Mouse (Mus musculus) intestine, postnatal 0 days (tissue): ENCODE measurements around the gene Mlc1. TPM values are rescaled to one million over a fixed set of nuclear protein-coding genes. Genes with fewer than 3 reads are reported as not detected.
A peak's percentile ranks its signal among the peaks of the same experiment; 100 is the strongest.

Experiments
- ATAC-seq: fragments of 200-750 bp; cut with Nextera tagmentation; 2 replicates; pipeline ENCODE4 v1.8.0; 2017; ENCODE audit warnings: mild to moderate bottlenecking, moderate TSS enrichment, moderate library complexity
- H3K27ac ChIP-seq: fragments of 300-500 bp; sonication (generic); 2 replicates; pipeline ENCODE4 v1.5.1; 2014; ENCODE audit warnings: mild to moderate bottlenecking, low read depth, low read length, moderate library complexity
- H3K27me3 ChIP-seq: fragments of 300-500 bp; sonication (generic); replicated peaks from 2 replicates; pipeline ENCODE4 v1.6.1; 2014; ENCODE audit warnings: low read length, mixed read lengths; ENCODE audit not compliant: control insufficient read depth, insufficient read depth
- H3K36me3 ChIP-seq: fragments of 300-500 bp; sonication (generic); 2 replicates; pipeline ENCODE4 v1.6.1; 2014; ENCODE audit warnings: mild to moderate bottlenecking, moderate library complexity; ENCODE audit not compliant: control insufficient read depth, insufficient read depth
- H3K4me1 ChIP-seq: fragments of 300-500 bp; sonication (generic); replicated peaks from 2 replicates; pipeline ENCODE4 v1.6.1; 2014; ENCODE audit warnings: antibody characterized with exemption, low read length, mixed read lengths; ENCODE audit not compliant: control insufficient read depth, insufficient read depth
- H3K4me2 ChIP-seq: fragments of 300-500 bp; sonication (generic); replicated peaks from 2 replicates; pipeline ENCODE4 v1.6.1; 2014; ENCODE audit warnings: low read depth, mild to moderate bottlenecking, moderate library complexity
- H3K4me3 ChIP-seq: fragments of 300-500 bp; sonication (generic); 2 replicates; pipeline ENCODE4 v1.5.1; 2014; ENCODE audit warnings: low read depth, low read length
- H3K9ac ChIP-seq: fragments of 300-500 bp; sonication (generic); 2 replicates; pipeline ENCODE4 v1.6.1; 2014; ENCODE audit warnings: mild to moderate bottlenecking, low read depth, low read length
- H3K9me3 ChIP-seq: fragments of 300-500 bp; sonication (generic); 2 replicates; pipeline ENCODE4 v1.6.1; 2016; ENCODE audit warnings: mixed run types; ENCODE audit not compliant: control insufficient read depth
- CTCF ChIP-seq: sonication (generic); IDR thresholded peaks from 2 replicates; pipeline ENCODE4 v1.5.1; 2016; ENCODE audit warnings: low read depth, mild to moderate bottlenecking, control low read depth, antibody characterized with exemption, moderate library complexity
- WGBS: fragments of 180-500 bp; shearing (Covaris S2); extraction: QIAGEN DNeasy Blood & Tissue Kit; methylation state at CpG from one replicate; pipeline ENCODE4 v1.1.7; 2014; 5-methylcytosine and 5-hydroxymethylcytosine counted together
- polyA plus RNA-seq: library from polyadenylated mRNA; unstranded; fragments of >200 nt; fragmentation: Nextera tagmentation; extraction: Ambion mirVana; gene quantifications from 2 replicates; pipeline ENCODE4 v1.2.1, GENCODE M21; 2015

Mlc1 gene
- polyA plus RNA-seq, 1 experiment from 2014 or later, result not detected

DNA sequence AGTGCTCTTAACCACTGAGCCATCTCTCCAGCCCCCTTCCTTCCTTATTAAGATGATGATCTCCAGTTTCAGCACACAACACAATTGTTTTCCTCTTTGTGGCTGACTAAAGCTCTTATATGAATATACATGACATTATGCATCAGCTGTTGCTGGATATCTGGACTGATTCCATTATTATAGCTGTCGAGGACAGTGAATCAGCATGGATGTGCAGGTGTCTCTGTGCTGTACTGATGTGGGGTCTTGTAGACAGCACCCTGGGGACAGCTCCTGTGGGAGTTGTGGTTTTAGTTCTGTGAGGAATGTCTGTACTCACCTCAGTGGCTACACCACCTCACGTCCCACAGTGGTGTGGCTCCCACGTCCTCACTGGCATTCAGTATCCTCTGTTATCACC, 22.4 kb upstream of the Mlc1 start:
- no peaks in the 10 kb centered on the region for H3K36me3 ChIP-seq
- H3K4me2 ChIP-seq, result no peak overlapping the region
- no peaks in the 10 kb centered on the region for H3K9me3 ChIP-seq
- no peaks in the 10 kb centered on the region for H3K27me3 ChIP-seq
- TF ChIP-seq CTCF, result no peak
- no peak overlapping the region for H3K4me3 ChIP-seq
- H3K4me1 ChIP-seq, result no peaks in the 10 kb centered on the region
- no peak for ATAC-seq
- no peak overlapping the region for H3K27ac ChIP-seq
- no peak overlapping the region for H3K9ac ChIP-seq
- 66% methylated on average over 3 of the region's 3 CpGs for WGBS

- H3K36me3 ChIP-seq, result no peaks in the 10 kb centered on the region
- whole genome bisulfite sequencing, result 63% methylated on average over 2 of the region's 2 CpGs
- no peaks in the 10 kb centered on the region for H3K9me3 ChIP-seq
- TF ChIP-seq CTCF, result no peak
- no peak overlapping the region for H3K4me3 ChIP-seq
- no peak overlapping the region for H3K9ac ChIP-seq
- no peak overlapping the region for H3K4me2 ChIP-seq
- no peaks in the 10 kb centered on the region for H3K4me1 ChIP-seq
- H3K27ac ChIP-seq, result no peak overlapping the region
- ATAC-seq, result no peak
- no peaks in the 10 kb centered on the region for H3K27me3 ChIP-seq
Measured at GRCm38 (mm10) chr15:89000367-89000766, 21.6 kb upstream of the Mlc1 start.

- Histone ChIP-seq H3K9ac (no peak overlapping the region), H3K4me2 (no peak overlapping the region), H3K36me3 (no peaks in the 10 kb centered on the region), H3K4me3 (no peak overlapping the region), H3K4me1 (no peaks in the 10 kb centered on the region), H3K9me3 (no peaks in the 10 kb centered on the region), H3K27me3 (no peaks in the 10 kb centered on the region), H3K27ac (no peak overlapping the region)
- no peak for ATAC-seq
- WGBS, result 78% methylated on average over 2 of the region's 2 CpGs
- peak; percentile 57 for TF ChIP-seq CTCF
Measured at GRCm38 (mm10) chr15:88999124-88999523, 20.3 kb upstream of the Mlc1 start.

DNA sequence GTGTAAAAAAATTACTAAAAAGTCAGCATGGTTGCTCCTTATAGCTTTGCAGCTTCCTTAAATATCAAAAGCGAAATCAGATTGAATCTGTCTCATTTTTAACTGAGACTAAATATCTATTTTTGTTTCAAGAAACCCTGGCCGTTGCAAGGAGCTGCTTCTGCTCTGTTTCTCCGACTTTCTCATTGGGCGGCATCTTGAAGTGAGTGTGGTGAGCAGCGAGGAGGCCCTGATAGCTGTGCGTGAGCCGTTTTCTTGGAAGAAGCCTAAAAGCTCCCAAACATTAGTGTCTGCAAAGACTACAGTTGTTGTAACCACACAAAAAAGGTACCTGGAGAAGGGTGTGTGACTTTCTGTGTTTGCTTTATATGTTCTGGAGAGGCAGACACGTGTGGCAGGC, 19.8 kb upstream of the Mlc1 start:
- no peak for TF ChIP-seq CTCF
- Histone ChIP-seq H3K4me1 (no peaks in the 10 kb centered on the region), H3K9ac (no peak overlapping the region), H3K27me3 (no peaks in the 10 kb centered on the region), H3K9me3 (no peaks in the 10 kb centered on the region), H3K27ac (no peak overlapping the region), H3K4me2 (no peak overlapping the region), H3K36me3 (no peaks in the 10 kb centered on the region), H3K4me3 (no peak overlapping the region)
- WGBS, result 71% methylated on average over 8 of the region's 8 CpGs
- ATAC-seq, result no peak

GRCm38 (mm10) chr15:88989236-88989635, 10.4 kb upstream of the Mlc1 start:
- ATAC-seq, result no peak
- H3K27ac ChIP-seq, result no peak overlapping the region
- no peak overlapping the region for H3K9ac ChIP-seq
- no peak overlapping the region for H3K4me3 ChIP-seq
- no peaks in the 10 kb centered on the region for H3K4me1 ChIP-seq
- H3K36me3 ChIP-seq, result no peaks in the 10 kb centered on the region
- H3K27me3 ChIP-seq, result no peaks in the 10 kb centered on the region
- 47% methylated on average over 2 of the region's 2 CpGs for WGBS
- no peak overlapping the region for H3K4me2 ChIP-seq
- no peaks in the 10 kb centered on the region for H3K9me3 ChIP-seq
- TF ChIP-seq CTCF, result no peak

- Histone ChIP-seq H3K9me3 (no peaks in the 10 kb centered on the region), H3K36me3 (no peaks in the 10 kb centered on the region), H3K4me3 (no peak within 1 kb of the TSS), H3K4me2 (no peak within 1 kb of the TSS), H3K9ac (no peak within 1 kb of the TSS), H3K27me3 (no peaks in the 10 kb centered on the region), H3K27ac (no peak within 1 kb of the TSS), H3K4me1 (no peaks in the 10 kb centered on the region)
- TF ChIP-seq CTCF, result no peak
- WGBS, result 91% methylated on average over 31 of the region's 31 CpGs
- no peak for ATAC-seq
Measured at GRCm38 (mm10) chr15:88982534-88983079, 3.8 kb upstream of the Mlc1 start, which contains the start of gene Mov10l1. TSS of gene Mov10l1 (plus strand) at chr15:88982909.

DNA sequence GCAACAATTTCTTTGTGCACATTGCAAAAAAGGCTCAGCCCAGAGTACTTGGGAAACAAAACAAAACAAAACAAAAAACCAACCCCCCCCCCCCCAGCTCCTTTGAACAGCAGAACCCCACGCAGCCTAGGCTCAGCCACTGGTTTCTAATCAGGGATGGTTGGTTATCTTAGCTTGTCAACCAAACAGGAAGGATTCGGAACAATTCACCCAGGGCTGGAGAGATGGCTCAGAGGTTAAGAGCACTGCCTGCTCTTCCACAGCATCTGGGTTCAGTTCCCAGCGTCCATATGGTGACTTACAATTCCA, 285 bp upstream of the Mlc1 start:
- no peaks in the 10 kb centered on the region for H3K4me1 ChIP-seq
- no peaks in the 10 kb centered on the region for H3K36me3 ChIP-seq
- H3K4me3 ChIP-seq, result no peak overlapping the region
- no peak overlapping the region for H3K4me2 ChIP-seq
- TF ChIP-seq CTCF, result no peak
- 61% methylated on average over 3 of the region's 3 CpGs for WGBS
- no peak overlapping the region for H3K9ac ChIP-seq
- no peak for ATAC-seq
- no peak overlapping the region for H3K27ac ChIP-seq
- H3K9me3 ChIP-seq, result no peaks in the 10 kb centered on the region
- no peaks in the 10 kb centered on the region for H3K27me3 ChIP-seq
